Mouse (Mus musculus): ENCODE data around the gene Luzp2.

GRCm38 (mm10) chr7:55198806-55199205 is 363.5 kb downstream of the Luzp2 start:
- TF ChIP-seq HCFC1 (IDR thresholded peaks at IDR 0.05; ENCODE audit: borderline replicate concordance, insufficient read depth, low read length) (no peak), CHD2 (IDR thresholded peaks at IDR 0.05; ENCODE audit: low read depth, low read length) (no peak), ZC3H11A (IDR thresholded peaks at IDR 0.05; ENCODE audit: borderline replicate concordance, low read depth, low read length) (no peak), MAFK (IDR thresholded peaks at IDR 0.05; ENCODE audit: insufficient read depth, low read depth, low read length) (no peak)

Measured in ES-E14 (cell line).